Mouse (Mus musculus) layer of hippocampus, postnatal 25 days (tissue): ENCODE results near the gene Olfr1494. TPM values are rescaled to one million over a fixed set of nuclear protein-coding genes. Genes with fewer than 3 reads are reported as not detected.

Source experiments
- DNase-seq, 2 experiments: peaks; one replicate each; pipeline ENCODE4 v3.0.0; 2022; ENCODE audit warnings: mixed read lengths in 2 of 2, low spot score in 1 of 2; ENCODE audit errors: extremely low spot score in 1 of 2
- total RNA-seq, 2 experiments: library from RNA; stranded (reverse); gene quantifications; 2 replicates each; pipeline ENCODE4 v1.2.3; 2021

Olfr1494 gene
- total RNA-seq = not detected

DNA sequence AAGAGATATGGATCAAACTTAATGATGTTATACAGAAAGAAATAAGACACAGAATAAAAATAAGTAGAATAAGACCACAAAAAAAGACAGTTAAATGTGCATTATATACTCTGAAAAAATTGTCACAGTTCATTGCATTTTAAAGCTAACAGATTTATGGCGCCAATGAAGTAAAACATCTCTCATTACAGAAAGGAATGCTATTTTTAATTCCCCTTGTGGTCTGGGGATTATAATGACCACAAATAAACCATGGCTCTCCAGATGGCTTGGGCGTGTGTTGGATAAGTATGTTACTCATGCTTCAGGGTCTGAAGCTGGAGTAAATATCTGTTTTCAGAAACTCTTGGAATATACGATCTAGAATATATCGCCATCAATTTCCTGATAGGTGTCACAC lies at the start of gene Olfr1494:
TSS of gene Olfr1494 (plus strand) at position 301 of the 400 bp plus-strand sequence.
- DNase-seq = no peak

- DNase-seq = no peak
Measured at GRCm38 (mm10) chr19:13696968-13697367, 42.6 kb upstream of the Olfr1494 start, which contains the start of gene Olfr1491. Gene Olfr1491 (plus strand): TSS chr19:13697268.

DNA sequence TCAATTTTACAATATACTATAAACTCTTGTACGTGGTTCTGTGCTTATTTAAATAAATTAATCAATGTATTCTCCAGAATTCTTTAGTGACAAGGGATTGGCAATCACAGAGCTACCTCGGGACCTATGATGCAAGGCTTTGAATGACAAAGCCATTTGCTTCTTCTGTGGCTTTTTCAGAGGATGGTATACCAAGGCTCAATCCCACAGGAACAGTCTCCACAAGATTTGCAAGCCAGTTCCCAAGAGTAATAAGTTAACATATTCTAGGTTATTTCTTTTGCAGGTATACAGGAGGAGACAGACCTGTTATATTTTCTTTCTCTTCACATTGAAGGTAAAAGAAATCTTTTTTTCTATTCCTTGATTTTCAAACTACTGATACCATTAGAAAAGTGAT lies 16.6 kb upstream of the Olfr1494 start, which contains the start of gene Olfr1493-ps1:
TSS of gene Olfr1493-ps1 (plus strand) at position 301 of the 400 bp plus-strand sequence.
- no peak for DNase-seq

- no peak for DNase-seq
Measured at GRCm38 (mm10) chr19:13749366-13749765, 9.8 kb downstream of the Olfr1494 start.

DNA sequence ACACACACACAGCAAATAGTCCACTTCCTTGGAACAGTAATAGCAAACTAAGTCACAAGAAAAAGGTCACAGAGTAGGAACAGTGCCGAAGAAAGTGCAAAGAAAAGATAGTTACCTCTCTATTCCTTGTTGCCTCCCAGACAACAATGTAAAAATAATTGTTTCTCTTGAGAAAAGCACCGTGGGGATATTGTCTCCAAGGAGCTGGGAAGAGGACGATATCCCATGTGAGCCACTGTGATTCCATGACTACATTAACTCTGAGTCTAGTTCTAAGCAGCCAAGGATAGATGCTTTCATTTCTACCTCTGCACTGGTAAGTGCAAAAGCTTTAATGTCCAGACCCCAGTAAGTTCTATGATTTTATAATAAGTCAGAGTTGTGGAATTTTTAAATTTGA lies 24.8 kb downstream of the Olfr1494 start, which contains the start of gene Olfr1495:
TSS of gene Olfr1495 (plus strand) at position 301 of the 400 bp plus-strand sequence.
- DNase-seq = no peak

DNA sequence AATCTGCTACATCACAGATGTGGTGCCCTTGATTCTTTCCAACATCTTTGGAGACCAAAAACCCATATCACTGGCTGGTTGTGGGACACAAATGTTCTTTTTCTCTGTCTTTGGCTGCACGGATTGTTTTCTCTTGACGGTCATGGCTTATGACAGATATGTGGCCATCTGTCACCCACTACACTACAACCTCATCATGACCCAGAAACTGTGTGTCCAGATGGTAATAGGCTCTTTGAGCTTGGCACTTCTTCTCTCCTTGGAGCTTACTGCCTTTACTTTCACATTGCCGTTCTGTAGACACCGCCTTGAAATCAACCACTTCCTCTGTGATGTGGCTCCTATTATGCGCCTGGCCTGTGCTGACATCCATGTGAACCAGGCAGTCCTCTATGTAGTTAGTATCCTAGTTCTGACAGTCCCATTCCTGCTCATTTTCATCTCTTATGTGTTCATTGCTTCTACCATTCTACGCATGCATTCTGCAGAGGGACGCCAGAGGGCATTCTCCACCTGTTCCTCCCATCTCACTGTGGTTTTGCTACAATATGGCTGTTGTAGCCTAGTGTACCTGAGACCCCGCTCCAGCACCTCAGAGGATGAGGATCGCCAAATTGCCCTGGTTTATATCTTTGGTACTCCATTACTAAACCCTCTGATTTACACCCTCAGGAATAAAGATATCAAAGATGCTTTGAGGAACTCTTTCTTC lies 29.2 kb downstream of the Olfr1494 start:
- no peak for DNase-seq

- no peak for DNase-seq
Measured at GRCm38 (mm10) chr19:13777578-13777977, 38.0 kb downstream of the Olfr1494 start, which contains the start of gene Olfr1496. Gene Olfr1496 (plus strand): TSS chr19:13777878.

DNA sequence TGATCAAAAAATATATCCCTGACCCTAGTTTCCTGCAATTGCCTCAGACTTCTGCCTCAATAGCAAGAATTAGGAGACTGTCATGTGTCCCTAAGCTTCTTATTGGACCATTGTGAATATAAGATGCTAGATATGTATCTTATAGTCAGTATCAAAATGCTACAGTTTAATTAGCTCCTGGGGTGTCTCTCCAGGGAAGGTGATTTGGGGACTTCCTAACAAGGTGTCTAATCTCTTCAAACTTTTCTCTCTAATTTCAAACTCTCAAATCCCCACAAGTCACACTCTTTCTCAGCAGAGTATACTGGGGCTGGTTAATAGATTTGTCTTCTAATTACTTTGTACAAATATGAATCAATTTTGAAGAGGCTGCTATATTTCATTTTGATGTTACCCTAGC lies 58.6 kb downstream of the Olfr1494 start, which contains the start of gene Olfr1497:
TSS of gene Olfr1497 (minus strand) at position 101 of the 400 bp plus-strand sequence.
- DNase-seq = no peak

Other genes starting within 250 kb of the Olfr1494 start
- gene Olfr1477, start 239.2 kb upstream of the Olfr1494 start, total RNA-seq = not detected
- not detected for gene Olfr1480, start 211.8 kb upstream of the Olfr1494 start, total RNA-seq
- not detected for gene Olfr1484, start 156.2 kb upstream of the Olfr1494 start, total RNA-seq
- gene Olfr1487, start 122.4 kb upstream of the Olfr1494 start, total RNA-seq = not detected
- not detected for gene Olfr1489, start 108.1 kb upstream of the Olfr1494 start, total RNA-seq
- not detected for gene Olfr1490, start 88.6 kb upstream of the Olfr1494 start, total RNA-seq
- not detected for gene Olfr1491, start 42.5 kb upstream of the Olfr1494 start, total RNA-seq
- not detected for gene Olfr1493-ps1, start 16.4 kb upstream of the Olfr1494 start, total RNA-seq
- gene Olfr1495, start 24.9 kb downstream of the Olfr1494 start, total RNA-seq = not detected
- not detected for gene Olfr1496, start 38.1 kb downstream of the Olfr1494 start, total RNA-seq
- gene Olfr1497, start 58.5 kb downstream of the Olfr1494 start, total RNA-seq = not detected
- gene Olfr1499, start 79.7 kb downstream of the Olfr1494 start, total RNA-seq = not detected
- not detected for gene Olfr1500, start 90.8 kb downstream of the Olfr1494 start, total RNA-seq
- not detected for gene Olfr1501, start 111.0 kb downstream of the Olfr1494 start, total RNA-seq
- not detected for gene Olfr1502, start 122.1 kb downstream of the Olfr1494 start, total RNA-seq
- gene Olfr1504, start 158.2 kb downstream of the Olfr1494 start, total RNA-seq = not detected
- gene Olfr1505, start 173.8 kb downstream of the Olfr1494 start, total RNA-seq = not detected